Mouse (Mus musculus) macrophage (primary cell): ENCODE data around the gene Spaca5. TPM values are rescaled to one million over a fixed set of nuclear protein-coding genes. Genes with fewer than 3 reads are reported as not detected.

Experiments used
- H3K27ac ChIP-seq: fragments of 350-480 bp; formaldehyde crosslinking; 2 replicates; pipeline ENCODE4 v1.9.0; 2021
- H3K36me3 ChIP-seq: fragments of 350-480 bp; formaldehyde crosslinking; 2 replicates; pipeline ENCODE4 v1.9.0; 2021; ENCODE audit errors: inconsistent target
- H3K4me3 ChIP-seq: fragments of 350-480 bp; formaldehyde crosslinking; 2 replicates; pipeline ENCODE4 v1.9.0; 2021; ENCODE audit errors: inconsistent target
- H3K79me2 ChIP-seq: fragments of 350-480 bp; formaldehyde crosslinking; 2 replicates; pipeline ENCODE4 v1.9.0; 2021; ENCODE audit errors: inconsistent target
- WGBS: methylation state at CpG from one replicate; pipeline ENCODE4 v1.1.7; 2026; ENCODE audit warnings: inconsistent platforms; ENCODE audit not compliant: missing documents; 5-methylcytosine and 5-hydroxymethylcytosine counted together
- polyA plus RNA-seq: library from polyadenylated mRNA; stranded (reverse); fragments of 250-400 nt; gene quantifications from 3 replicates; pipeline ENCODE4 v1.2.4, GENCODE M21; 2018; ENCODE audit warnings: inconsistent platforms
- total RNA-seq, 78 experiments: library from RNA; depleted of rRNA; stranded (reverse); fragments of 250-400 nt; gene quantifications; 1 replicate in 9 of 78; 2 replicates in 24 of 78; 3 replicates in 43 of 78; 4 replicates in 2 of 78; pipeline ENCODE4 v1.2.4; 2018; ENCODE audit warnings: inconsistent platforms in 56 of 78

Spaca5 gene
- not detected for total RNA-seq (2018; cell fraction: chromatin; rRNA removed)
- total RNA-seq (2018; cell fraction: cytosol; rRNA removed): not detected
- not detected for total RNA-seq (2018; cell fraction: nucleus; rRNA removed)
- polyA plus RNA-seq: not detected in 3 replicates

GRCm38 (mm10) chrX:21068106-21068505, at the start of gene Spaca5:
Gene Spaca5 (plus strand): TSS chrX:21068406.
- Histone ChIP-seq H3K36me3 (no peaks in the 10 kb centered on the region), H3K79me2 (no peaks in the 10 kb centered on the region), H3K27ac (no peak within 1 kb of the TSS), H3K4me3 (no peak within 1 kb of the TSS)

- peak overlapping the region; percentile 62 for H3K4me3 ChIP-seq
- no peaks in the 10 kb centered on the region for H3K36me3 ChIP-seq
- WGBS: 21% methylated on average over 8 of the region's 9 CpGs
- peak overlapping the region; percentile 51 for H3K27ac ChIP-seq
- H3K79me2 ChIP-seq: no peaks in the 10 kb centered on the region; the same call in 1 of the 2 replicates
These were observed 6.7 kb upstream of the Spaca5 start for GRCm38 (mm10) chrX:21061460-21061859.

- H3K27ac ChIP-seq: peak within 1 kb of the TSS; percentile 51
- peak within 1 kb of the TSS; percentile 62 for H3K4me3 ChIP-seq
- no peaks in the 10 kb centered on the region; the same call in 1 of the 2 replicates for H3K79me2 ChIP-seq
- no peaks in the 10 kb centered on the region for H3K36me3 ChIP-seq
- 16% methylated on average over 25 of the region's 25 CpGs for WGBS
These were observed 6.2 kb upstream of the Spaca5 start, which contains the start of gene Zfp182 for GRCm38 (mm10) chrX:21061866-21062543. Gene Zfp182 (minus strand): TSS chrX:21062316.

GRCm38 (mm10) chrX:21062544-21062890, 5.7 kb upstream of the Spaca5 start:
- Histone ChIP-seq H3K79me2 (no peaks in the 10 kb centered on the region; the same call in 1 of the 2 replicates), H3K4me3 (peak overlapping the region; percentile 62; the same call in 1 of the 2 replicates), H3K36me3 (no peaks in the 10 kb centered on the region), H3K27ac (no peak overlapping the region)
- 87% methylated on average over 3 of the region's 3 CpGs for WGBS

GRCm38 (mm10) chrX:21088645-21088982, 20.4 kb downstream of the Spaca5 start:
- H3K4me3 ChIP-seq: peak overlapping the region; percentile 39
- no peaks in the 10 kb centered on the region for H3K79me2 ChIP-seq
- H3K27ac ChIP-seq: no peak overlapping the region
- no peaks in the 10 kb centered on the region for H3K36me3 ChIP-seq
- 42% methylated on average over 6 of the region's 6 CpGs for WGBS

- 23% methylated on average over 26 of the region's 27 CpGs for WGBS
- no peaks in the 10 kb centered on the region for H3K79me2 ChIP-seq
- H3K4me3 ChIP-seq: peak within 1 kb of the TSS; percentile 39
- peak within 1 kb of the TSS; percentile 19; the same call in 1 of the 2 replicates for H3K27ac ChIP-seq
- no peaks in the 10 kb centered on the region for H3K36me3 ChIP-seq
These were observed 21.0 kb downstream of the Spaca5 start, which contains the start of gene Zfp300 for GRCm38 (mm10) chrX:21088983-21089866. Gene Zfp300 (minus strand): TSS chrX:21089527.

GRCm38 (mm10) chrX:21089867-21090239, 21.6 kb downstream of the Spaca5 start:
- no peaks in the 10 kb centered on the region for H3K79me2 ChIP-seq
- H3K27ac ChIP-seq: no peak overlapping the region
- H3K4me3 ChIP-seq: peak overlapping the region; percentile 39
- WGBS: 49% methylated on average over 7 of the region's 7 CpGs
- H3K36me3 ChIP-seq: no peaks in the 10 kb centered on the region

- Histone ChIP-seq H3K4me3 (no peak within 1 kb of the TSS), H3K27ac (no peak within 1 kb of the TSS), H3K79me2 (no peaks in the 10 kb centered on the region), H3K36me3 (no peaks in the 10 kb centered on the region)
- WGBS: 77% methylated on average over 4 of the region's 4 CpGs
These were observed 47.3 kb downstream of the Spaca5 start, which contains the start of gene Ssxa1 for GRCm38 (mm10) chrX:21115520-21115919. Gene Ssxa1 (plus strand): TSS chrX:21115820.

Other genes starting within 250 kb of the Spaca5 start
- 0.29 to 1.4 TPM (median 1.1 TPM) in 3 replicates for gene Timp1, start 198.2 kb upstream of the Spaca5 start, polyA plus RNA-seq
- gene Syn1, start 147.4 kb upstream of the Spaca5 start, polyA plus RNA-seq: 6.8 to 30.6 TPM (median 13.5 TPM) in 3 replicates
- gene Cfp, start 136.9 kb upstream of the Spaca5 start, polyA plus RNA-seq: 647 to 949 TPM (median 687 TPM) in 3 replicates
- 12.2 to 13.0 TPM (median 12.2 TPM) in 3 replicates for gene Elk1, start 117.8 kb upstream of the Spaca5 start, polyA plus RNA-seq
- gene Uxt, start 106.4 kb upstream of the Spaca5 start, polyA plus RNA-seq: 17.1 to 20.2 TPM (median 18.6 TPM) in 3 replicates
- gene Zfp182, start 6.1 kb upstream of the Spaca5 start, polyA plus RNA-seq: 4.2 to 11.0 TPM (median 7.6 TPM) in 3 replicates
- gene Zfp300, start 21.1 kb downstream of the Spaca5 start, polyA plus RNA-seq: 0.26 to 0.60 TPM (median 0.53 TPM) in 3 replicates
- gene Ssxa1, start 47.4 kb downstream of the Spaca5 start, polyA plus RNA-seq: not detected in 3 replicates
- gene Gm21876, start 107.2 kb downstream of the Spaca5 start, polyA plus RNA-seq: not detected in 3 replicates